Mouse (Mus musculus): ENCODE measurements around the gene Adh7. TPM values are rescaled to one million over a fixed set of nuclear protein-coding genes. Genes with fewer than 3 reads are reported as not detected.

Adh7 gene
- polyA plus RNA-seq, 1 experiment from 2014 or later: 0.62 TPM

DNA sequence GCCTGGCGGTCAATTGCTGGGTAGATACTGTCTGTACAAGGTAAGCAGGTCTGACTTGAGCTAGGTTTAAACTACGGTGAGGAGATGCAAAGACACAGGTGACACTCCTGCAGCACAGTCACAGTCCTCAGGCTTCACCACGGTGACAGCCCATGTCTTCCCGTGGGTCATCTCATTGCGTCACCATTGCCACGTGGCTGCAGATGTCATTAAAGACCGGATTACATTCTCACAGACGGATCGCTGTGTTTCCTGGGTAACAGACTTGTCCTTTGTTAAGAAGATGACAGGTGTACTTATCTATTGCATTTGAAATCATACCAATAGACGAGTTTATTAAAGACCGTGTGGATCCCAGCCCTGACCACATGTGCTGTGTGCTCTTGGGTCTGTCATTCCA, 3.6 kb downstream of the Adh7 start:
- Histone ChIP-seq H3K4me2 (replicated peaks; ENCODE audit: low read depth, low read length) (no peak overlapping the region), H3K27ac (ENCODE audit: low read length) (no peak overlapping the region), H3K9ac (replicated peaks; ENCODE audit: low read depth) (no peak overlapping the region), H3K9me3 (ENCODE audit: low read length) (no peaks in the 10 kb centered on the region), H3K27me3 (replicated peaks; ENCODE audit: insufficient read depth, low read length) (no peaks in the 10 kb centered on the region), H3K4me3 (ENCODE audit: low read depth, low read length) (no peak overlapping the region), H3K4me1 (ENCODE audit: insufficient read depth, low read depth, low read length) (no peaks in the 10 kb centered on the region), H3K36me3 (ENCODE audit: insufficient read depth, low read length) (no peaks in the 10 kb centered on the region)
- no peak for DNase-seq (ENCODE audit: low spot score)
- WGBS: 88% methylated on average over 11 of the region's 11 CpGs
- TF ChIP-seq CTCF (IDR thresholded peaks at IDR 0.05) (no peak), EP300 (IDR thresholded peaks at IDR 0.05) (no peak)
- no peak for ATAC-seq

DNA sequence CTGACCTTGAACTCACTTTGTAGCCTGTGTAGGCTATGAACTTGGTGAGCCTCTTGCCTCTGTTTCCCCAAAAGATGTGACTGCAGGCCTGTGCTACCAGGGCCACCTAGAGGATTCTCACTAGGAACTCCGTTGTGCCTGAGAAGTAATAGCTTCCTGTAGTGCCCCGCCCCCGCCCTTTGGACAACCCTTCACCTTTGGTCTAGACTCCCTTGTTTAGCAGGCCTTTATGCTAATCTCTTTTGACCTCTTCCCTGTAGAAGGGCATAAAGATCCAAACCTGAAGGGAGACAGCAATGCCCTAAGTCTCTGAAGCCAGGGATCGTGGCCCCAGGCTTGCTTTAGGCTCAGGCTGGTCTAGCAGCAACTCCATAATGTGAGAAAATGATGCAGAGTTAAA, 5.0 kb downstream of the Adh7 start:
- H3K4me3 ChIP-seq (ENCODE audit: low read depth, low read length): no peak overlapping the region

DNA sequence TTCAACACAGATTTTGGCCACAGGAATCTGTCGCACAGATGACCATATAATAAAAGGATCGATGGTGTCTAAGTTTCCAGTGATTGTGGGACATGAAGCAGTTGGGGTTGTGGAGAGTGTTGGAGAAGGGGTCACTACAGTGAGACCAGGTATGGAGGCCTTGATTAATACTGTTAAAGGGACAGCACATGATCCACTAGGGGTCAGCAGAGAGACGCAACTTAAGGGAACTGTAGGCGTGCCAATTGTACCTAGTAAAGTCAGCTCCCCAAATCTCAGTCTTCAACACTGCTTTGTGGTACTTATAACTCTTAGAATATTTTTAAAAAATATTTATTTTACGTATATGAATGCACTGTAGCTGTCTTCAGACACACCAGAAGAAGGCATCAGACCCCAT, 5.4 kb downstream of the Adh7 start:
- H3K27me3 ChIP-seq (replicated peaks; ENCODE audit: insufficient read depth, low read length): no peaks in the 10 kb centered on the region
- WGBS: 49% methylated on average over 5 of the region's 5 CpGs
- no peaks in the 10 kb centered on the region for H3K9me3 ChIP-seq (ENCODE audit: low read length)
- DNase-seq (ENCODE audit: low spot score) (peak; percentile 80), ATAC-seq (peak; percentile 65)
- no peak overlapping the region for H3K27ac ChIP-seq (ENCODE audit: low read length)
- no peak overlapping the region for H3K4me3 ChIP-seq (ENCODE audit: low read depth, low read length)
- H3K4me1 ChIP-seq (ENCODE audit: insufficient read depth, low read depth, low read length): no peaks in the 10 kb centered on the region
- no peak for TF ChIP-seq EP300 (IDR thresholded peaks at IDR 0.05)
- TF ChIP-seq CTCF (IDR thresholded peaks at IDR 0.05): peak; percentile 85
- H3K4me2 ChIP-seq (replicated peaks; ENCODE audit: low read depth, low read length): no peak overlapping the region
- no peak overlapping the region for H3K9ac ChIP-seq (replicated peaks; ENCODE audit: low read depth)
- H3K36me3 ChIP-seq (ENCODE audit: insufficient read depth, low read length): no peaks in the 10 kb centered on the region

More for the DNA sequence above, 5.0 kb downstream of the Adh7 start:
- no peak overlapping the region for H3K27ac ChIP-seq (ENCODE audit: low read length)
- no peaks in the 10 kb centered on the region for H3K36me3 ChIP-seq (ENCODE audit: insufficient read depth, low read length)
- no peak overlapping the region for H3K4me2 ChIP-seq (replicated peaks; ENCODE audit: low read depth, low read length)
- no peak overlapping the region for H3K9ac ChIP-seq (replicated peaks; ENCODE audit: low read depth)
- H3K9me3 ChIP-seq (ENCODE audit: low read length): no peaks in the 10 kb centered on the region
- ATAC-seq (no peak), DNase-seq (ENCODE audit: low spot score) (no peak)
- H3K27me3 ChIP-seq (replicated peaks; ENCODE audit: insufficient read depth, low read length): no peaks in the 10 kb centered on the region
- TF ChIP-seq CTCF (IDR thresholded peaks at IDR 0.05) (no peak), EP300 (IDR thresholded peaks at IDR 0.05) (no peak)
- no peaks in the 10 kb centered on the region for H3K4me1 ChIP-seq (ENCODE audit: insufficient read depth, low read depth, low read length)
- 57% methylated on average over 4 of the region's 4 CpGs for WGBS

DNA sequence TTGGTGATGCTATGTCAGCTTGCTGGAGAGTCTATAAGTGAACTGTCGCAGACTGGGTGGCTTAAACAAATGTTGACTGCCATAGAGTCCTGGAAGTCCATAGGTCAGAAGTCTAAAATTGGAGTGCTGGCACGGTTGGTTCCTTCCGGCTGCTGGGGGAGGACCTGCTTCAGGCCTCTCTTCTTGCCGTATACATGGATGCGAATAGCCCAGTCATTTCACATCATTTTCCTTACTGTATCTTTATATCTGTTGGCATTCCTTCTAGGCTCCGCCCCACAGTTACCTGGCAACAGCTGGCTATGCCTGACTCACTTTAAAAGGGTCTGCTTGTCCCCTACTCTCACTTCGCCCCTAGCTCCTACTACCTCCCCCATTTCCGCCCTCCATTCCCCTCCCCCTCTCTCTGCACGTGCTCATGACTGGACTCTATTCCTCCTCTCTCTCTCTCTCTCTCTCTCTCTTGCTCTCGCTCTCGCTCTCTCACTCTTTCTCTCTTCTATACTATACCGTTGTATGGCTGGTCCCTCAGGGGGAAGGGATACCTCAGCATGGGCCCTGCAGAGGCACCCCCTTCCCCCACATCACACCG, 6.9 kb downstream of the Adh7 start:
- TF ChIP-seq CTCF (IDR thresholded peaks at IDR 0.05): no peak
- no peak for TF ChIP-seq EP300 (IDR thresholded peaks at IDR 0.05)
- WGBS: 83% methylated on average over 13 of the region's 13 CpGs

DNA sequence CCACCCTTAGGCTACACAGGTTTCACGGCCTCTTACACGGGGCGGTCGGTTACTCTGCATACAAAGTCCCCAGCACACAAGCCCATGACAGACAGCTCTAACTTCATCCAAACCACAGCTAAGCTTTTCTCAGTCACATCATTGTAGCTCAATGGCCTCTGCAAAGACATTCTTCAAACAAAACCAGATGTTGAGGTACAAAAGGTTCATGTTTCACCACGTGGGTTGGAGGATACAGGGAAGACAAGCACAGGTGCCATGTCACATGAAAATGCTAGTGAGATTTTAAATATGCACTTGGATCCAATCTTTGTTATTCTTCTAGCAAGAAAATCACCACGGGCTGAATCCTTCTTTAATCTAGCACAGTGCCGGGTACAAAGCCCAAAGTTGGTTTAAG, 7.8 kb downstream of the Adh7 start:
- H3K4me2 ChIP-seq (replicated peaks; ENCODE audit: low read depth, low read length): no peak overlapping the region
- no peaks in the 10 kb centered on the region for H3K4me1 ChIP-seq (ENCODE audit: insufficient read depth, low read depth, low read length)
- H3K27me3 ChIP-seq (replicated peaks; ENCODE audit: insufficient read depth, low read length): no peaks in the 10 kb centered on the region
- H3K36me3 ChIP-seq (ENCODE audit: insufficient read depth, low read length): no peaks in the 10 kb centered on the region
- H3K27ac ChIP-seq (ENCODE audit: low read length): no peak overlapping the region
- no peak overlapping the region for H3K4me3 ChIP-seq (ENCODE audit: low read depth, low read length)
- ATAC-seq: no peak
- DNase-seq (ENCODE audit: low spot score): no peak
- no peak overlapping the region for H3K9ac ChIP-seq (replicated peaks; ENCODE audit: low read depth)
- 73% methylated on average over 7 of the region's 7 CpGs for WGBS
- no peaks in the 10 kb centered on the region for H3K9me3 ChIP-seq (ENCODE audit: low read length)
- TF ChIP-seq EP300 (IDR thresholded peaks at IDR 0.05): no peak
- TF ChIP-seq CTCF (IDR thresholded peaks at IDR 0.05): no peak

More for the DNA sequence above, 6.9 kb downstream of the Adh7 start:
- Histone ChIP-seq H3K4me1 (ENCODE audit: insufficient read depth, low read depth, low read length) (no peaks in the 10 kb centered on the region), H3K9ac (replicated peaks; ENCODE audit: low read depth) (no peak overlapping the region), H3K4me3 (ENCODE audit: low read depth, low read length) (no peak overlapping the region), H3K9me3 (ENCODE audit: low read length) (no peaks in the 10 kb centered on the region), H3K27me3 (replicated peaks; ENCODE audit: insufficient read depth, low read length) (no peaks in the 10 kb centered on the region), H3K4me2 (replicated peaks; ENCODE audit: low read depth, low read length) (no peak overlapping the region), H3K27ac (ENCODE audit: low read length) (no peak overlapping the region), H3K36me3 (ENCODE audit: insufficient read depth, low read length) (no peaks in the 10 kb centered on the region)
- ATAC-seq: no peak
- DNase-seq (ENCODE audit: low spot score): no peak

DNA sequence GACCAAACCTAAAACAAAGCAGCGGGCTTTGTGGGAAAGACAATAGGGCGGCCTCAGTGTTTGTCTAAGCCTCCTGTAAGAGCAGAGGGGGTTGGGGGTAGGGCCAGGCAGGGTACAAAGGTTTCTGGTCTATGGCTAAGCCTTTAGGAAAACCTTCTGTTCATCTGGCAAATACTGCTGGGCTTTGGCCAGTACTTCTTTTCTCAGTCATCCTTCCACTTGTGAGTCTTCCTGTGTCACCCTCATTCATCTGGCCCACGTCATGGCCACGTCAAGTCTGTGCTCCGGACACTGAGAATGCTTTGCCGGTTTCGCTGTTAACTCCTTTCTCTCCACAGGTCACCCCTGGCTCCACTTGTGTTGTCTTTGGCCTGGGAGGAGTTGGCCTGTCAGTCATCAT, 8.3 kb downstream of the Adh7 start:
- H3K4me3 ChIP-seq (ENCODE audit: low read depth, low read length): no peak overlapping the region
- H3K27ac ChIP-seq (ENCODE audit: low read length): no peak overlapping the region
- H3K9ac ChIP-seq (replicated peaks; ENCODE audit: low read depth): no peak overlapping the region
- H3K36me3 ChIP-seq (ENCODE audit: insufficient read depth, low read length): no peaks in the 10 kb centered on the region
- no peaks in the 10 kb centered on the region for H3K27me3 ChIP-seq (replicated peaks; ENCODE audit: insufficient read depth, low read length)
- H3K4me2 ChIP-seq (replicated peaks; ENCODE audit: low read depth, low read length): no peak overlapping the region
- TF ChIP-seq EP300 (IDR thresholded peaks at IDR 0.05): no peak
- no peak for TF ChIP-seq CTCF (IDR thresholded peaks at IDR 0.05)
- 37% methylated on average over 7 of the region's 7 CpGs for WGBS
- ATAC-seq (peak; percentile 25; the same call in 1 of the 2 replicates), DNase-seq (ENCODE audit: low spot score) (peak; percentile 11)
- H3K4me1 ChIP-seq (ENCODE audit: insufficient read depth, low read depth, low read length): no peaks in the 10 kb centered on the region
- no peaks in the 10 kb centered on the region for H3K9me3 ChIP-seq (ENCODE audit: low read length)

DNA sequence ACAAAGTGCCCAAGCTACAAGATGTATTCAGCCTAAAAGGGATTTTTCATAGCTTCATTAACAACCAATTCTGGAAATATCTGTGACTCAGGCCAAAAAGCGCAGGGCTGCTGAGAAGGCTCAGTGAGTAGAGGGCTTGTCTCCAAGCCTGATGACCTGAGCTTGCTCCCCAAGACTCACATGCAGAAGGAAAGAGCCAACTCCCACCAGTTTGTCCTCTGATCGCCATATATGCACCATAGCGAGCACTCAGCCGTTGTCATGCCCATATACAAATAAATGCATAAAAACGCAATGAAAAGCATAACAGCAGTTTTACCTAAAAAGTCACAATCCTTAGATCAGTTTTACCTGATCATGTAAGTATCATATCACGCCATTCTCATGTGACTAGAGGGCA, 8.9 kb downstream of the Adh7 start:
- H3K9me3 ChIP-seq (ENCODE audit: low read length): no peaks in the 10 kb centered on the region
- ATAC-seq (no peak), DNase-seq (ENCODE audit: low spot score) (no peak)
- WGBS: 96% methylated on average over 6 of the region's 6 CpGs
- no peaks in the 10 kb centered on the region for H3K27me3 ChIP-seq (replicated peaks; ENCODE audit: insufficient read depth, low read length)
- no peaks in the 10 kb centered on the region for H3K36me3 ChIP-seq (ENCODE audit: insufficient read depth, low read length)
- no peak overlapping the region for H3K4me3 ChIP-seq (ENCODE audit: low read depth, low read length)
- no peak overlapping the region for H3K9ac ChIP-seq (replicated peaks; ENCODE audit: low read depth)
- no peak overlapping the region for H3K4me2 ChIP-seq (replicated peaks; ENCODE audit: low read depth, low read length)
- H3K27ac ChIP-seq (ENCODE audit: low read length): no peak overlapping the region
- TF ChIP-seq EP300 (IDR thresholded peaks at IDR 0.05): no peak
- no peak for TF ChIP-seq CTCF (IDR thresholded peaks at IDR 0.05)
- H3K4me1 ChIP-seq (ENCODE audit: insufficient read depth, low read depth, low read length): no peaks in the 10 kb centered on the region
